Mouse (Mus musculus) kidney, adult 2 months (tissue): Measurements from ENCODE around the gene Gorasp2. TPM values are rescaled to one million over a fixed set of nuclear protein-coding genes. Genes with fewer than 3 reads are reported as not detected.

Experiments
- DNase-seq: peaks from one replicate; pipeline ENCODE4 v3.0.0; 2021
- H3K27ac ChIP-seq: fragments of 200-500 bp; 2 replicates; pipeline ENCODE4 v1.5.1; 2012; ENCODE audit warnings: low read depth, low read length, control low read depth, inconsistent platforms; ENCODE audit not compliant: insufficient read depth
- H3K27me3 ChIP-seq: fragments of 200-500 bp; replicated peaks from 2 replicates; pipeline ENCODE4 v1.6.1; 2012; ENCODE audit warnings: mild to moderate bottlenecking, moderate library complexity, low read length, inconsistent platforms; ENCODE audit not compliant: control insufficient read depth, insufficient read depth
- H3K36me3 ChIP-seq: fragments of 200-500 bp; 2 replicates; pipeline ENCODE4 v1.6.1; 2012; ENCODE audit warnings: mild to moderate bottlenecking, moderate library complexity, low read length, inconsistent platforms; ENCODE audit not compliant: control insufficient read depth, insufficient read depth
- H3K4me1 ChIP-seq: fragments of 200-500 bp; 2 replicates; pipeline ENCODE4 v1.6.1; 2011; ENCODE audit warnings: low read length; ENCODE audit not compliant: control insufficient read depth, insufficient read depth
- H3K4me3 ChIP-seq: fragments of 200-500 bp; 2 replicates; pipeline ENCODE4 v1.5.1; 2011; ENCODE audit warnings: mild to moderate bottlenecking, low read depth, low read length, control low read depth; ENCODE audit not compliant: insufficient read depth
- CTCF ChIP-seq: fragments of 200-500 bp; conservative IDR thresholded peaks from 2 replicates; pipeline ENCODE4 v1.5.1; 2011; ENCODE audit warnings: low read depth, mild to moderate bottlenecking, control low read depth, low read length, moderate library complexity, mixed read lengths; ENCODE audit not compliant: insufficient read depth, insufficient read length
- POLR2A ChIP-seq: fragments of 200-500 bp; IDR thresholded peaks from one replicate; pipeline ENCODE4 v1.6.1; 2011; ENCODE audit warnings: low read depth, low read length, control low read depth
- WGBS: fragments of 180-500 bp; shearing (Covaris S2); methylation state at CpG from one replicate; pipeline ENCODE4 v1.1.7; 2018; 5-methylcytosine and 5-hydroxymethylcytosine counted together
- polyA plus RNA-seq: library from polyadenylated mRNA; depleted of rRNA; stranded (reverse); fragments of >200 nt; gene quantifications from 2 replicates; pipeline ENCODE4 v1.2.3, GENCODE M21; 2012; rRNA removed

The Gorasp2 gene
- polyA plus RNA-seq, 1 experiment: 81.9 TPM

DNA sequence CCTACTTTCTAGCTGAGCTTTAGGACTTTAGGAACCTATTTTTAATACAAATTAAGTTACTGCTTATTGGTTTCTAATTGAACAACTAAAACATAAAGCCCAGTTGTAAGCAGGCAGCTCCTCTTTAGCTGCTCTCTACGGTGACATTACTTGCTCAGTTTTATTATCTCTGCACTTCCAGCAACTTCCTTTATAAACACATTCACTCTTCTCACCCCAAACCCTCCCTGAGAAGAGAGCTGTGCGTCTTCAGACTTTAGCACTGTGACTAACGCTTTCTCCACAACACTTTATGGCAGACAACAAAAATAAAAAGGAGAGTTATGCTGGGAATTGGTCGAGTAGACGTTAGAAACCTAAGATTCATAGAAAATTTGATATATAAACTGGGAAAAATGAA is 74.6 kb downstream of the Gorasp2 start:
- H3K27ac ChIP-seq: no peak overlapping the region
- no peak for DNase-seq
- no peak overlapping the region for H3K4me3 ChIP-seq
- H3K36me3 ChIP-seq: peaks cover 2% of the 10 kb centered on the region; the same call in 1 of the 2 replicates
- H3K27me3 ChIP-seq: no peaks in the 10 kb centered on the region
- WGBS: 68% methylated on average over 5 of the region's 5 CpGs
- TF ChIP-seq CTCF (no peak), POLR2A (no peak)
- H3K4me1 ChIP-seq: no peaks in the 10 kb centered on the region

- Histone ChIP-seq H3K27ac (no peak overlapping the region), H3K36me3 (peaks cover 7% of the 10 kb centered on the region), H3K27me3 (no peaks in the 10 kb centered on the region), H3K4me1 (no peaks in the 10 kb centered on the region), H3K4me3 (no peak overlapping the region)
- WGBS: 64% methylated on average over 5 of the region's 5 CpGs
- no peak for DNase-seq
- TF ChIP-seq POLR2A (no peak), CTCF (no peak)
These were observed 80.5 kb downstream of the Gorasp2 start for GRCm38 (mm10) chr2:70741901-70742300.

DNA sequence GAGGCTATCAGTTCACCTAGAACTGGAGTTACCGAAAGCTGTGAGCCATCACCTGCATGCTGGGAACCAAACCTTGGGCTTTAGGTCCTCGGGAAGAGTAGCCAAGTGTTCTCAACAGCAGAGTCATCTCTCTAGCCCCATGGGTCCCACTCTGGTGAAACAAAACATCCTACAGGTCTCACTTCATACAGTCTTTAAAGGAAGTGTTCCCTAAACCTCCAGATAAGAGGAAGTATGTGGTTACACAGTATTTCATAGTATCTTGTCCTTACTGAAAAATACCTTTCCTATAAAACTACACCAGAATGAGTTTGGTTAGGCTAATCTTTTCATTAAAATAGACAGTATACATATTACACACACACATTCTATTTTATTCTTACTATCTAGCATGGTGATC is 81.2 kb downstream of the Gorasp2 start:
- 76% methylated on average over 2 of the region's 2 CpGs for WGBS
- Histone ChIP-seq H3K27ac (no peak overlapping the region), H3K27me3 (no peaks in the 10 kb centered on the region), H3K4me1 (no peaks in the 10 kb centered on the region), H3K36me3 (peaks cover 7% of the 10 kb centered on the region), H3K4me3 (no peak overlapping the region)
- TF ChIP-seq CTCF (no peak), POLR2A (no peak)
- DNase-seq: no peak

GRCm38 (mm10) chr2:70751655-70752054 is 90.3 kb downstream of the Gorasp2 start:
- Histone ChIP-seq H3K27ac (no peak overlapping the region), H3K4me3 (no peak overlapping the region), H3K36me3 (peaks cover 2% of the 10 kb centered on the region; the same call in 1 of the 2 replicates), H3K27me3 (no peaks in the 10 kb centered on the region), H3K4me1 (no peaks in the 10 kb centered on the region)
- DNase-seq: no peak
- 92% methylated on average over 2 of the region's 2 CpGs for WGBS
- TF ChIP-seq CTCF: no peak
- TF ChIP-seq POLR2A: no peak

DNA sequence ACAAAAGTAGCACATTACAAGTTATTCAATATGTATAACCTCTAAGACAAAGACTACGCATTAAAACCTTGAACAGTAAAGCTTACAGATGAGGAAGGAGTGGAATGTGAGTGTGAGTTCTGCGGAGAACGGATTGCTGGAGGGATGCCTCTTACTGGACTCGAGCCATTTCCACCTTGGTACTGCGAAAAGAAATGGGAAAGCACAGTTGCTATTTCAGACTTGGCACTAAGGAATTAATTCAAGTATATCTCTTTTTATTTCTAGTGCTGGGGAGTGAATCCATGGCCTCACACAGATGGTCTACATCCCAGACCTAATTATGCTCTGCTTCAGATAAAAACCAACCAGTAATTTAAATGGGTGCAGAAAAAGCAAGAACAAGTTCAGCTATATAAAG is 90.8 kb downstream of the Gorasp2 start:
- no peak for DNase-seq
- WGBS: 94% methylated on average over 5 of the region's 5 CpGs
- no peaks in the 10 kb centered on the region for H3K4me1 ChIP-seq
- TF ChIP-seq CTCF: no peak
- TF ChIP-seq POLR2A: no peak
- no peak overlapping the region for H3K4me3 ChIP-seq
- no peak overlapping the region for H3K27ac ChIP-seq
- H3K36me3 ChIP-seq: peaks cover 2% of the 10 kb centered on the region; the same call in 1 of the 2 replicates
- no peaks in the 10 kb centered on the region for H3K27me3 ChIP-seq

Other genes starting within 250 kb of the Gorasp2 start
- gene Sp5, start 186.7 kb upstream of the Gorasp2 start, polyA plus RNA-seq: 7.0 and 11.6 TPM in 2 replicates
- 2.2 and 2.7 TPM in 2 replicates for gene Erich2, start 152.8 kb upstream of the Gorasp2 start, polyA plus RNA-seq
- 0.31 and 1.5 TPM in 2 replicates for gene Gad1, start 108.5 kb upstream of the Gorasp2 start, polyA plus RNA-seq
- 0.39 and 0.45 TPM in 2 replicates for gene Gm26558, start 532 bp downstream of the Gorasp2 start, polyA plus RNA-seq
- gene Tlk1, start 164.2 kb downstream of the Gorasp2 start, polyA plus RNA-seq: 11.0 and 13.9 TPM in 2 replicates